12 mouse cellular contexts compared by ENCODE assay signal in the genomic region with DNA sequence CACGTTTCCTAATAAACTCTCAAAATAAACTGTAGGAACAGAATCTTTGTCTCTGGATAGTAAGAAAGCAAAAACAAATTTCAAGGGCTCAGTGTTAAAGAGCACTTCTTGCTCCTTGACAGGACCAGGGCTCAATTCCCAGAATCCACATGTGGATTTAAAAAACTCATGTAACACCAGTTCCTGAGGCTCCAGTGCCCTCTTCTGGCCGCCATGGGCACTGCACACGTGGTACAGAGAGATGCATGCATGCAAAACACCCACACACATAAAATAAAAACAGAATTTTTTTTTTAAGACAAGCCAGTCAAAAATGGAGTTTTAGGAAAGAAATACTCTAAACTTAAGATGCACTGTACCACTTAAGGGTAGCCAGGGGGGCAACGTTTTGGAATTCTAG.
DNase-seq lines count a peak whose midpoint lies in the region; ATAC-seq and TF ChIP-seq lines count a peak whose summit lies in the region.
"Had no signal": no experiment of that assay in that cellular context is flagged by ENCODE, and none has a peak within 500 bp of the region (broad histone marks: within the 10 kb centered on the region; RNA-seq: fewer than 3 reads in every experiment).

No protein-coding gene starts in this region.

- H3K9ac ChIP-seq in kidney, postnatal 0 days (ENCODE audit: low read depth, low read length) = no peak overlapping the region
- H3K9ac ChIP-seq: hindbrain, embryonic 13.5 days; lung, embryonic 15.5 days had no signal

- no peak for DNase-seq in kidney, postnatal 0 days (ENCODE audit: low spot score)
- DNase-seq in kidney, postnatal 10 days = no peak
- DNase-seq in thymus, postnatal 4 days = peak; percentile 10
- DNase-seq in thymus, postnatal 0 days (ENCODE audit: low spot score) = no peak
- DNase-seq in cerebellum, adult 18-20 months = peak; percentile 45 to 61
- no peak for DNase-seq in neural tube, embryonic 10.5 days (ENCODE audit: extremely low spot score, low spot score)
- DNase-seq in spleen, postnatal 36 days (ENCODE audit: low spot score in 2 of 2) = no peak
- DNase-seq: thymus, postnatal 25 days had no signal

- no peak overlapping the region for H3K27ac ChIP-seq in kidney, postnatal 0 days
- H3K27ac ChIP-seq: hindbrain, embryonic 13.5 days; lung, embryonic 15.5 days had no signal

- H3K36me3 ChIP-seq in kidney, postnatal 0 days (ENCODE audit: insufficient read depth, low read length) = no peaks in the 10 kb centered on the region
- H3K36me3 ChIP-seq: hindbrain, embryonic 13.5 days; lung, embryonic 15.5 days had no signal

- no peaks in the 10 kb centered on the region for H3K9me3 ChIP-seq in kidney, postnatal 0 days (replicated peaks; ENCODE audit: low read length)
- H3K9me3 ChIP-seq: hindbrain, embryonic 13.5 days; lung, embryonic 15.5 days had no signal

- no peak overlapping the region for H3K4me3 ChIP-seq in kidney, postnatal 0 days (replicated peaks; ENCODE audit: low read depth, low read length)
- H3K4me3 ChIP-seq: hindbrain, embryonic 13.5 days; lung, embryonic 15.5 days; myocyte had no signal

- H3K4me2 ChIP-seq in kidney, postnatal 0 days (ENCODE audit: low read length) = no peak overlapping the region
- H3K4me2 ChIP-seq: hindbrain, embryonic 13.5 days; lung, embryonic 15.5 days had no signal

- H3K4me1 ChIP-seq in kidney, postnatal 0 days (replicated peaks; ENCODE audit: insufficient read depth, low read length) = no peaks in the 10 kb centered on the region
- H3K4me1 ChIP-seq: hindbrain, embryonic 13.5 days; lung, embryonic 15.5 days had no signal

- no peak for ATAC-seq in kidney, postnatal 0 days (replicated peaks; ENCODE audit: low FRiP score, low read depth)
- ATAC-seq: forebrain, embryonic 16.5 days had no signal

- peak; percentile 46 for TF ChIP-seq CTCF in kidney, postnatal 0 days (IDR thresholded peaks at IDR 0.05; ENCODE audit: low read depth)

- 56% methylated on average over 4 of the region's 4 CpGs for WGBS in kidney, postnatal 0 days

- no peaks in the 10 kb centered on the region for H3K27me3 ChIP-seq in kidney, postnatal 0 days (ENCODE audit: insufficient read depth, low read length)
- H3K27me3 ChIP-seq: hindbrain, embryonic 13.5 days; lung, embryonic 15.5 days had no signal

Comparison
In these comparisons a context has a peak if more than half of its experiments do, and no peak if none do; other contexts are left out.
1. DNase-seq: peak in thymus, postnatal 4 days (single experiment) and cerebellum, adult 18-20 months (2 of 2); none in kidney, postnatal 0 days (single experiment), kidney, postnatal 10 days (single experiment), thymus, postnatal 0 days (single experiment), neural tube, embryonic 10.5 days (single experiment) and spleen, postnatal 36 days (0 of 2).